Mouse (Mus musculus) cerebellum, adult 9-11 months (tissue): ENCODE measurements around the gene Gm49380.

Experiments
- DNase-seq: peaks from one replicate; pipeline ENCODE4 v3.0.0; 2022

Gm49380 gene

DNA sequence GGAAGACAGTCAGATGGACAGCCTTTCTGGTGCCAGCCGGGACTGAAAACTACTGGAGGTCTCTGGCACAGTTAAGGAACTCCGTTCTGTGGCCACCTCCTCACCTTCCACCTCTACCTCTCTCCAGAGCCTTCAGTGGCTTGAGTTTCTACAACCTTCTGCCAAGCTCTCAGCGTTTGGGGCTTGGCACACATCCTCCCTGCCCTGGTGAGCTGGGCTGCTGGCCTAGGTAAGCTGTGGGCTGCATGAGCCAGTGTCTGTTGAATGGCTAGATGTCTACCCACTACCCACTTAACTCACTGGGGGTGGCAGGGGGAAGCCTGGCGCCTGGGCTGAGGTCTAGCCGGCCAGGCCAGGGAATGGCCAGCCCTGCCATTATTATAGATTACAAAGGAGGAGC, 40.2 kb downstream of the Gm49380 start:
- peak; percentile 76 for DNase-seq

- peak; percentile 69 for DNase-seq
Observed at GRCm38 (mm10) chr9:44072599-44072915, 40.7 kb downstream of the Gm49380 start.

DNA sequence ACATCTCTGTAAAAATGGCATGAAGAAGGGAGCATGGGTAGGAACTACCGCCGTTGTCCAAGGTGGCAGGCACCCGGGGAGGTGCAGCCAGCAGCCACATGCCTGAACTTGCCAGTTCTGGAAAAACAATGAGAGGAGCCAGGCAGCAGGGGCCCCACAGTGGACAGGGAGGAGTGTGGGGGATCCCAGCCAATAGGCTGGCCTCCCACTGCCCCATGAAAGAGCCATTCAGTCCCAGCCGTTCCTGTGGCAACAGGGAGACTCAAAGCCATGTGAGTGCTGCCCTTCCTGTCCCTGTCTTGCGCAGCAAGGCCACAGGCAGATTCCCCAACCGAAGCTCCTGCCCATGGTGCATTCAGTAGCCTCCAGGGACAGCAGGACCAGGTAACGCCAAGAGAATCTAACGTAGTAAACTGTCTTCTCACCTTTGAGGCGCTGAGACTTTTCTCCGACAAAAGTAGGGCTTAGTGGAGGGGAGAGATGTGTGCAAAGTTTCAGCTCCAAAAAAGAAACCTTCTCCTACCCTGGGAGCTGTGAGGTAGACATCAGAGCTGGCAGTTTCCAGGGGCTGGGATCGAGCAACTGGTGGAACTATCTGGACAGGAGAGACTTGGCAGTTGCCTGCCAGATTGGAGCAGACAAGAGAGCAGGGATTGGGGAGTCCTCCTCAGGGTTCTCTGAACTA, 41.2 kb downstream of the Gm49380 start:
- DNase-seq = peak; percentile 72

GRCm38 (mm10) chr9:44070844-44071231, 42.5 kb downstream of the Gm49380 start:
- DNase-seq = no peak

DNA sequence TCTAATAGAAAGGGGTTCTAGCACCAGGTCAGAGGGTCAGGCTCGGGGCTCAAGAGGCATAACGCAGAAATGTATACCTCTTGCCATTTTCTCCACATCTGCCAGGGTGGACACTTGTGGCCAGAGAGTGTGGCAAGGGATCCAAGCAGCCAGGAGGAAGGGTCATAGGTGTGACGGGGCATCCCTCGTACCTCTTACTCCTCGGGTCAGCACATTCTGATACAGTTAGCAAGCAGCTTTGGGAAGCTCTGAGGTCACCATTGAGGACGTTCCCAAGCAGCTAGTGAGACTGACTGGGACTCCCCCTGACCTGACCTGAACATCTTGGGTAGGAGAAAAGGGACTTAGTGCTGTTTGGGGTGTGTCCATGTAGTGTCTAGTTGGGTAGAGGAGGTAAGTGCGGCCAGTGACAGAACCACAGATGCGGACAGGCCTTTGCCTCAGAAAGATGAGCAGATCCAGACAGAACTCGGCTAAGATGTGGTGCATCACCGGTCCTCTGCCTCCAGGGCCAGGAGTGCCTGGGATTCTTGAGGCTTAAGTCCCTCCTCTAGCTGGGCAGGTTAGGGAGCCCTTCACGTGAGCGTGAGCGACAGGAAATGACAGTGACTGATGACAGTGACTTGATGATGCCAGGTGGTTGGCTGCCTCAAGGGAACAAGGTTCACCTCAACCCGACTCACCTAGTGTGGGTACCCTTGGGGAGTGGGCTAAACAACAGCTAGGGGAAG, 43.0 kb downstream of the Gm49380 start:
- DNase-seq = peak; percentile 54

GRCm38 (mm10) chr9:44069252-44069651, 44.0 kb downstream of the Gm49380 start:
- peak; percentile 43 for DNase-seq

DNA sequence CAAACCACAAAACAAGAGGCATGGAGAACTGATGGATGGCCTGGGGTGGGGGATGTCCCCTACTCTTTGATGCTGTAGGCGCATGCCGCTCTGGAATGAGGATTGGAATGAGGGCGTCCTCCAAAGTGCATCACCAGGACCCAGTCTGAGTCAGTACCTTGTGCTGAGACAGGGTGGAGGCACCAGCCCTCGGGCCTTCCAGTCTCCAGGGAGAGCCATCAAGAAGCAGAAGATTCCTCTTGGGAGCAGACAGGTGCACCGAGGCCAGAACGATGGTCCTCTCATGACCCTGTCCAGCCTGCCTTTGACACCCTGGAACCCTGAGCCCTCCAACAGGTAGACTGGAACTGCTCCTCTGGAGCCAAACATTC, 45.4 kb downstream of the Gm49380 start:
- peak; percentile 62 for DNase-seq

- no peak for DNase-seq
Observed at GRCm38 (mm10) chr9:44067241-44067959, 45.9 kb downstream of the Gm49380 start.

DNA sequence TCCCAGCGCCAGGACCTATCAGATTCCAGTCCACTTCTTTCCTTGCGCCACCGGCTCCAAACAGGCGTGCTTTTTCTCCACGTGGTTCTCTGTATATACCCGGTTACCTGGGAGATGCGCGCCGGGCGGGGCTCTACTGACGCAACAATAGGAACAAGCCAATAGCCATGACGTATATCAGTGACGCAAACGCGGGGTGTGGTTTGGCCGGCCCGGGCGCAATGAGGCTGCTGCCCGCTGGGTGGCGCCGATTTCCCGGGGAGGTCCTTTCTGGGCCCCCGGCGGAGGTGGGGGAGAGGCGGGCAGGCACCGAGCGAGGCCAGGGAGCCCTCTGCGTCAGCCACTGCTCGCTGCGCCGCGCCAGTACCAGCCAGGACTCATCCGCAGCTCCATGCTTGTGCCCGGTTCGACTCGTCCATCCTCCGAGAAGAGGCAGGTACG, 46.5 kb downstream of the Gm49380 start, which contains the start of gene Usp2:
Usp2 (plus strand) TSS at position 237 of the 441 bp plus-strand sequence.
- DNase-seq = peak; percentile 99

GRCm38 (mm10) chr9:44065177-44065576, 48.1 kb downstream of the Gm49380 start:
- DNase-seq = peak; percentile 31

- no peak for DNase-seq
Observed at GRCm38 (mm10) chr9:44058606-44059005, 54.7 kb downstream of the Gm49380 start.

DNA sequence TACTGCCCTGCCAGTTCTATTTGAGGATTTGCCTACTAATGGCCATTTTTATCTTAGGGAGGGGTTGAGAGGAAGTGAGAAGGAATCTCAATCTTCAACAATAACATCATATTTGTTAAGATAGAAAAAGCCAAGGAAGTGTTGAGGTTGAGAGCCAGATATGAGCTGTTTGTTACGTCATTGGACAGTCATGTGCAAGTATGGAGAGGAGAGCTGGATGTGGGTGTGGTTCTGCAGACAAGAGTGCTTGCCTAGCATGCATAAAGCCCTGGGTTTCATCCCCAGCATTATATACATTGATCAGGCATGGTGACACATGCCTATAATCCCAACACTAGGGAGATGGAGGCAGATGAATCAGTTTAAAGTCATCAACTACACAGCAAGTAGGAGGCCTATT, 59.4 kb downstream of the Gm49380 start:
- DNase-seq = no peak

DNA sequence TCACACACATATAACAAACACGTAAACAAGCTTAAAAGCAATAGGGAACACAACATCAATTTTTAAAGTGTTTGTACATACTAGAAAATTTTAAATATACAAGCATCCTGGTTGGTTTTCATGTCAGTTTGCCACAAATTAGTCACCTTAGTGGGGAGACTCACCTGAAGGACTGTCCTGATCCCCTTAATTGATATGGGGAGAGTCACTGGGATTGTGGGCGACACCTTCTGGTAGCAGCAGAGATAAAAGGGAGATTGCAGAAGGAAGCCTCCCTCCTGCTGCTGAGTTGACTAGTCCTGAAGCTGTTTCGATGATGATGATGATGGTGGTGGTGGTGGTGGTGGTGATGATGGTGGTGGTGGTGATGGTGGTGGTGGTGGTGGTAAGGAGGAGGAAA, 60.4 kb downstream of the Gm49380 start:
- DNase-seq = no peak

DNA sequence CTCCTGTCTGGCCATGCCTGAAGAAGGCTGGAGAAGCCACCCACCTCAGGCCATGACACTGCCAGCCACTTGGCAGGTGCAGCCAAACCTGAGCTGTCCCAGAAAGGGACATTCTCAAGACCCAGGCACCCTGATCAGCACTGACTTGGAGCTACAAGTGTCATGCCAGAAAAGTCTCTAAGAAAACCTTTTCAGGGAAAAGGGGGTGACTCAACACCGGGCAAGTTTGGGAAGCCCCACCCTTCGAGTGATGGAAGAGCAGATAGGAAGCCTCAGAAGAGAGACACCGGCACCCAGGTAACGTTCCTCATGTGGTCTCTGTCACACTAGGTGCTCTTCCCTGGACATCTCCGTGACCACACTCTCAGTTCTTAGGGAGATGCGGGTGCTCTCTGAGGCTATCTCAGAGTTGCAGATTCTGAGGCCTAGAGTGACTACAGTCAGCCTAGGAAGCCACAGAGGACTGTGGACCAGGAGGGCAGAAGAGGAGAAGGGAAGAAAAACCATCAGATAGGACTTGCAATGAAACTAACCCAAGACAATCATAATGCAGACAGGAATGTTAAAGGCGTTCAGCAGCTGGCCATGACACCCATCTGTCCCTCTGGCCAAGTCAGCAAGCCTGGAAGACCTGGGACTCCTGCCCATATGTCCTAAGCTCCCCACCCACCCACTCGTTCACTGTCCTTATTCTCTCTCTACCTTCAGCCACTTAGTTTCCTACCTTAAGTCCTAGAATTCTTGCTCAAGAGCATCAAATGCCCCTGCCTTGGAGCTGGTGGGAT, 63.7 kb downstream of the Gm49380 start:
- DNase-seq = no peak

GRCm38 (mm10) chr9:44048541-44049380, 64.5 kb downstream of the Gm49380 start:
- DNase-seq = peak; percentile 91

- DNase-seq = peak; percentile 90
Observed at GRCm38 (mm10) chr9:44047571-44048490, 65.5 kb downstream of the Gm49380 start.

GRCm38 (mm10) chr9:44047071-44047470, 66.2 kb downstream of the Gm49380 start:
- no peak for DNase-seq

DNA sequence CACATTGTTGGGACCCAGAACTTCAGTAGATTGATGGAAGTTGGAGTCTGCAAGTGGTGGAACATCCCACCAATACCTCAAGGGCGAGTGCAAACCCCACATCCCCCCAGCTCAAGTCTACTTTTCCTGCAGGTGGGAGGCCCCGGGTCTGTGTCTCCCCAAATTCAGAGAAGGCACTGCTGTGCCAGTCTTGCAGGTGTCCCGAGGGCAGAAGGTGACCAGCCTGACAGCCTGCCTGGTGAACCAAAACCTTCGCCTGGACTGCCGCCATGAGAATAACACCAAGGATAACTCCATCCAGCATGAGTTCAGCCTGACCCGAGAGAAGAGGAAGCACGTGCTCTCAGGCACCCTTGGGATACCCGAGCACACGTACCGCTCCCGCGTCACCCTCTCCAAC, 66.9 kb downstream of the Gm49380 start:
- peak; percentile 15 for DNase-seq

- DNase-seq = no peak
Observed at GRCm38 (mm10) chr9:44045884-44046272, 67.4 kb downstream of the Gm49380 start.

- peak; percentile 89 for DNase-seq
Observed at GRCm38 (mm10) chr9:44045158-44045883, 68.0 kb downstream of the Gm49380 start.
